Mouse (Mus musculus) spleen, postnatal 0 days (tissue): ENCODE measurements around the gene Tpx2. TPM values are rescaled to one million over a fixed set of nuclear protein-coding genes. Genes with fewer than 3 reads are reported as not detected.

Experiments
- polyA plus RNA-seq: library from polyadenylated mRNA; unstranded; fragments of >200 nt; fragmentation: Nextera tagmentation; extraction: Ambion mirVana; gene quantifications from 2 replicates; pipeline ENCODE4 v1.2.1, GENCODE M21; 2015

Gene Tpx2
- 56.9 and 59.5 TPM in 2 replicates for polyA plus RNA-seq

GRCm38 (mm10) chr2:152847815-152848302 is at the start of gene Tpx2:
TSS of gene Tpx2 (plus strand) at chr2:152847964.

DNA sequence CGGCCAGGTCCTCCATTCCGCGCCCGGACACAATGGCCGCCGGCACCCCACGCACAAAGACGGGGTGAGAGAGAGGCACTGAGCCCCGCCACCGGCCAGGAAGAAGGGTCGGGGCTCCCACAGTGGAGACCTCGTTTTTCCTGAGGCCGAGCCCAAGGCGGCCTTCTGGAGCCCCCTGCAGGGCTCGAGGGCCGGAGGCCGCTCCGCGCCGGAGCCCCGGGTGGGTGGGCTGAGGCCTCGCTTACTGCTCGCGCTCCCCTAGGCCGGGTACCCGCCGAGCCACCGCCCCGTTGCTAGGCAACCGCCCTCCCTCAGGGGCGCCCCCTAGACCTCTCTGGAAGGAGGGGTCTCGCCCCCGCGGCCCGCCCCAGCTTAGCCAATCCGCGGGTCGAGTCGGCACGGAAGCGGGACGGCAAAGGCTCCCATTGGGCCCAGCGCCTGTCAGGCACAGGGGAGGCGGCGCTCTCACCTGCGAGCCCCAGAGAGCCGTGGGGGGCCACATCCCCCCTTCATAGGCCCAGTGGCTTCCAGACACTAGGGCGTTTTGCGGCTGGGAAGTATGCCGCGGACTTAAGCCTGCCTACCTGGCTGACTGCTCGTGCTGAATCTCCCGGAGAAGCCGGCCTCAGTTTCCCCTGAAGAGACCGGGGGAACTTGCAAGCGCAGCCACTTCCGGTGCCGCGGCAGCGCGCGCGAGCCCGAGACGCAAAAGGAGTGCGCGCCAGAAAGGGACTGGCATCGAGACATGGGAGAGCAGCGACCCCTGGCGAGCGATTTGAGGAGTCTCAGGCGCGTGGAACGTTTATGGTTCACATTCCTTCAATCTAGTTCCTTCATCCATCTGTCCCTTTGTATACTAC is 16.5 kb upstream of the Tpx2 start, which contains the start of gene Bcl2l1:
Gene Bcl2l1 (minus strand): TSS at position 710 of the 860 bp plus-strand sequence.

GRCm38 (mm10) chr2:152911031-152911430 is 63.3 kb downstream of the Tpx2 start, which contains the start of gene Mylk2:
TSS of gene Mylk2 (plus strand) at chr2:152911352.

DNA sequence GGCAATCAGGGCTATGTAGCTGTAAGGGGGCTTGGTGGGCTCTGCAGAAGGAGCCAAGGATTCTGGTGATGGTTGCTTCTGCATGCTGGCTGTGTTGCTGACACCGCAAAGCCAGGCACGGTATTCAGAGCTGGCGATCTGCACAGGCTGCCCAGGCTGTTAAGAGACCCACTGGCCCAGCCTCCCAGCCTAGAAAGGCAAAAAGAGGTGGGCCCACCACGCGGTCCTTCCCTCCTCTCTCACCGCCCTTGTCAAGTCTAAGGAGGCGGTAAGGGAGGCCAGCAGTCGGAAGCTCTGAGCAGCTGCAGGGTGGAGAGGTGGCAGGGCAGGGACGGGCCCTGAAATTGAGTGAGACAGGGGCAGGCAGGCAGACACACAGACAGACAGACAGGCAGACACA is 85.3 kb downstream of the Tpx2 start, which contains the start of gene Foxs1:
Gene Foxs1 (minus strand): TSS at position 161 of the 400 bp plus-strand sequence.

Other genes starting within 250 kb of the Tpx2 start
- gene Defb45, start 248.6 kb upstream of the Tpx2 start, polyA plus RNA-seq = not detected in 2 replicates
- gene Defb36, start 243.6 kb upstream of the Tpx2 start, polyA plus RNA-seq = not detected in 2 replicates
- gene Defb25, start 224.9 kb upstream of the Tpx2 start, polyA plus RNA-seq = 0.80 TPM in 1 of 2 replicates, not detected in the other
- gene Rem1, start 221.0 kb upstream of the Tpx2 start, polyA plus RNA-seq = 9.0 and 12.1 TPM in 2 replicates
- 57.9 and 64.3 TPM in 2 replicates for gene H13, start 178.5 kb upstream of the Tpx2 start, polyA plus RNA-seq
- 15.8 and 17.5 TPM in 2 replicates for gene Mcts2, start 160.9 kb upstream of the Tpx2 start, polyA plus RNA-seq
- 57.6 and 63.5 TPM in 2 replicates for gene Id1, start 111.7 kb upstream of the Tpx2 start, polyA plus RNA-seq
- 3.0 and 3.1 TPM in 2 replicates for gene Cox4i2, start 93.8 kb upstream of the Tpx2 start, polyA plus RNA-seq
- 112 and 123 TPM in 2 replicates for gene Bcl2l1, start 16.2 kb upstream of the Tpx2 start, polyA plus RNA-seq
- gene Mylk2, start 63.4 kb downstream of the Tpx2 start, polyA plus RNA-seq = 0.04 and 0.12 TPM in 2 replicates
- gene Foxs1, start 85.2 kb downstream of the Tpx2 start, polyA plus RNA-seq = 8.4 and 8.9 TPM in 2 replicates
- 0.06 and 0.13 TPM in 2 replicates for gene Dusp15, start 103.7 kb downstream of the Tpx2 start, polyA plus RNA-seq
- gene Ttll9, start 114.5 kb downstream of the Tpx2 start, polyA plus RNA-seq = 0.17 and 0.32 TPM in 2 replicates
- gene Pdrg1, start 167.5 kb downstream of the Tpx2 start, polyA plus RNA-seq = 58.0 and 68.5 TPM in 2 replicates
- 0.05 TPM in 1 of 2 replicates, not detected in the other for gene Xkr7, start 183.9 kb downstream of the Tpx2 start, polyA plus RNA-seq
- gene Ccm2l, start 218.0 kb downstream of the Tpx2 start, polyA plus RNA-seq = 2.3 and 3.1 TPM in 2 replicates